Mouse (Mus musculus): Measurements from ENCODE around the gene Slc35c2.

DNA sequence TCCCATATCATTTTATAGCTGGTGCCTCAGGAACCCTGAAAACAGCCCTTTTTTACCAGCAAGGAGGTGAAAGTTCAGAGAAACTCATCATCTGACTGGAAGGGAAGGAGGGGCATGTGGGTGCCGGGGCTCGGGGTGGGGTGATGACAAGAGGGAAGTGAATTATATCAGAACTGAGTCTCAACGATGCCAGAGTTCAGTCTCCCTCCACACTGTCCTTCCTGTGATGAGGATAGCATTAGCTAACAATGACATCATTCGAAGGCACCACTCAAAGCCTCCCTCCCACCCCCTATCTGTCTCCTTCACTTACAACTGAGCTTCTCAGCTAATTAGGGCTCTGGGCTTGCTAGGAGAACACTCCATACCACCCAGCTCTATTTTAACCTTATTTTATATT, 31.8 kb upstream of the Slc35c2 start:
- TF ChIP-seq POLR2A (IDR thresholded peaks at IDR 0.05; ENCODE audit: insufficient read depth, low read length) (no peak), CTCF (IDR thresholded peaks at IDR 0.05; ENCODE audit: low read depth, low read length) (no peak)
